Mouse (Mus musculus): ENCODE measurements around the gene Gm45713. TPM values are rescaled to one million over a fixed set of nuclear protein-coding genes. Genes with fewer than 3 reads are reported as not detected.
A peak's percentile ranks its signal among the peaks of the same experiment; 100 is the strongest.
"Not testable (repeated sequence)": the region's sequence is repeated elsewhere in the genome, so short reads cannot be mapped to it uniquely, and the experiment has no call there.

Gm45713 gene
- total RNA-seq, 2 experiments from 2014 or later: not detected

DNA sequence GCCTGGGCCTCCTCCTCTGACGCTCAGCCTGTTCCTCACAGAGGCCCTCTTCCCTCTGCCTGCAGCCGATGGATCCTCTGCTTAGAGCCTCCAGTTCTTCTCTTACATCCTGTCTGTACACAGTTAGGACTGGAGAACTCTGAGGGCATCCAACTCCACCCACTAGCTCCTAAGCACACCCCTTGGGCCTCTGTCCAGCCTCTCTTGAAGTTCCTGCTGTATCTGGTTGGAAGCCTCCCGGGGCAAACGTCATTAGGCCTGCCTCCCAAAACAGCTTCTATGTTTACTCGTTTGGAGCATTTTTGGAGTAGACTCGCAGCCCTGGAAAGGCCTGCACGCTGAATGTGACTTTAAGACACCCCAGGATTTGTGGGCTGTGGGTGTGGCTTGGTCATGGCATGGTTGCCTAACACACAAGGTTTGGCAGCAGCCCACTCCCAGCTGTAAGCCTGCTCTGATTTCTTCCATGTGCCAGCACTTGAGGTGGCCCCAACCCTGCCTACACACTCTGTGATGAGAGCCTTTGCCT lies 32.3 kb downstream of the Gm45713 start, which contains the start of gene Fcgrt:
Gene Fcgrt (minus strand): TSS at position 200 of the 529 bp plus-strand sequence.
- no peak for ATAC-seq (replicated peaks; ENCODE audit: low FRiP score, poor library complexity, severe bottlenecking)

DNA sequence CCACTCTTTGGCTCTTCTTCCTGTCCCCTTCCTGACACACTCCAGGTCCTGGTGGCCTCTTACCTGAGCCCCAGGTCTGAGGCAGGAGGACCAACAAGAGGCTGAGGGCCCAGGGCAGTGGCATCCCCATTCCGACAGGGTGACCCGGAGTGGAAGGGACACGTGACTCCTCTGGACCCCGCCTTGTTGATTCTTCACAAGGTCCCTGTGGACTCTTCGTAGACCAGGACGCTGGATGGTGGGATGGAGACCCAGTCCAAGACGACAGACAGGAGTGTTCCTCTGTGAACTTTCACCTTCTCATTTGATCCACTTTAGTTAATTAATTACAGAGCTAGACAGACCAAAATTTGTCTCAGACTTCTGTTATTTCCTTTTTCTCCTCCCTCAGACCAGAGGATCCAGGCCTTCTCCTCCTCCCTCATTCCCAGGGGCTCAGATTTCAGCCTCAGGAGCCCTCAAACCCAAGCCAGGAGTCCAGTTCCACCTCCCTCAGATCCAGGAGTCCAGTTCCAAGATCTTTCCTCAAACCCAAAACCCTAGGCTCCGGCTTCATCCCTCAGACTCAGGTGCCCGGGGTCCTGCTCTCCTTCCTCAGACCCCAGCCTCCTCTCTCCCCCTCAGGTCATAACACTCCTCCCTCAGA lies 33.0 kb downstream of the Gm45713 start:
- ATAC-seq (replicated peaks; ENCODE audit: low FRiP score, poor library complexity, severe bottlenecking): no peak

DNA sequence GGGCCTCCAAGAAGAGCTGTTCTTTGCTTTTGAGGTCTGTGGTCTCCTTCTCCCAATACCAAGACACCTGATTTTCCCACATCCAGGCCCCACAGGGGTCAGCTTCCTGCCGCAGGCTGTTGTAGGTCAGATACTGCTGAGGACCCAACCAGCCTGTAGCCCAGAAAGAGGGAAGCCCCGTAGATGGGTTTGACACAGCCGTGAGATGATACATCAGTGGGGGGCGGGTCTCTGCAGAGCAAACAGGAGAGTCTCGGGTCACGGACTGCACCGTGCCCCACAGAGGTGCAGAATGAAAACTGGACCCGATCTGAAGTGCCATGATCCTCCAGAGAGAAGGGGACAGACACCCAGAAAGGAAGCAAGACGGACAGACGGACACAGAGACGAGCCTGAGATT lies 33.6 kb downstream of the Gm45713 start:
- no peak for ATAC-seq (replicated peaks; ENCODE audit: low FRiP score, poor library complexity, severe bottlenecking)

DNA sequence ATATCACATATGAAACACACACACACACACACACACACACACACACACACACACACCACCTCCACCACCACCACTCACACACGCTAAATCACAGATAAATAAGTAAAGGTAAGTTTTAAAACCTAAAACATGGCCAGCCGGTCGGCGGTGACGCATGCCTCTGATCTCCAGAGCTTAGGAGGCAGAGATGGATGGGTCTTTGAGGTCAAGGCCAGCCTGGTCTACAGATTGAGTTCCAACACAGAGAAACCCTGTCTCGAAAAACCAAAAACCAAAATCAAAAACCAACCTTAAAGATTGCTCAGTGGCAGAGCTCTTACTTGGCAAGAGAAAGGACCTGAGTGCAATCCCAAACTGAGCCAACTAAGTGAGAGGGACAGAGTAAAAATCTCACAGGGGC lies 36.0 kb downstream of the Gm45713 start:
- no peak for ATAC-seq (replicated peaks; ENCODE audit: low FRiP score, poor library complexity, severe bottlenecking)

DNA sequence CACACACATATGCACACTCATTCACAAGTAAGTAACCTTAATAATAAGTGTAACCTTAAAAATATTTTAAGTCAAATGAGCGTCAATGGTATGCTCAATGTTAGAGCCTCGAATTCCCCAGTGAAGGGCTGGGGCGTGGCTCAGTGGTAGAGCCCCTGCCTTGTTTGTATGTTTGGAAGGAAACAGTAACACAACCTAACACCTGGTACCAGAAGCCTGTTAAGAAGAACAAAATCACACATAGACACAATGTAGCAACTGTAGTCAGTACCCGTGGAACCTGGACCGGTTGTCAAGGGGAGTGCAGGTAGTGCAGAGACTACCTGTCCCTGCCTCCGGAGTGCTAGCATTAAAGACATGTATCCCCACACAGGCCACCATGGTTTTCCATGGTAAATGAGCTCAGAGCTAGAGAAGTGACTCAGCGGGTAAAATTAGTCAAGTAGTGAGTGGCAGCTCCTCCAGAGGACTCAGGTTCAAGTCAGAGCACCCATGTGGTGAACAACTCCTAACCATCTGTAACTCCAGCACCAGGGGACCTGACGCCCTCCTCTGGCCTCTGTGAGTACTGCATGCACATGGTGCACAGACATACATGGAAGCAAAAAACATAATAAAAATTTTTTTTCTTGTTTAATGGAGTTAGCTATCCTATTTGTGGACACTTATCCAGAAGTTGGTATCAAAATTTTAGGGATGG lies 37.3 kb downstream of the Gm45713 start:
- ATAC-seq (replicated peaks; ENCODE audit: low FRiP score, poor library complexity, severe bottlenecking): no peak

DNA sequence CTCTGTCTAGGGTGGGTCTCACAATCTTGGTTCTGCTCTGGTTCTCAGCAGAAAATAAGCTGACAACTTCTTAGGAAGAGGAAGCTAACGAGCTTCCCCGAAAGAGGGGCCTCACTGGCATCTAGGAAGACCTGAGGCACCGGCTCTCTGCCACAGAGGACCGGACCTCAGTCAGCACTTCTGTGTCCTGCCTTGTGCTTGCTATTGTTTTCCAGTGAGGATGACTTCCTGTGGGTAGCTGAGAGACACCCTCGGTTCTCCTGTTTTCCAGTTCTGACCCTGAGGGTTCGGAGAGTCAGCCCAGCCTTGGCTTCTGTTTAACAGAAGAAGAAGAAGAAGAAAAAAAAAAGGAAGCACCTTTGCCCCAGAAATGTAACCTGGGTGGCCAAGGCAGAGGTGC lies 38.6 kb downstream of the Gm45713 start:
- ATAC-seq (replicated peaks; ENCODE audit: low FRiP score, poor library complexity, severe bottlenecking): no peak

DNA sequence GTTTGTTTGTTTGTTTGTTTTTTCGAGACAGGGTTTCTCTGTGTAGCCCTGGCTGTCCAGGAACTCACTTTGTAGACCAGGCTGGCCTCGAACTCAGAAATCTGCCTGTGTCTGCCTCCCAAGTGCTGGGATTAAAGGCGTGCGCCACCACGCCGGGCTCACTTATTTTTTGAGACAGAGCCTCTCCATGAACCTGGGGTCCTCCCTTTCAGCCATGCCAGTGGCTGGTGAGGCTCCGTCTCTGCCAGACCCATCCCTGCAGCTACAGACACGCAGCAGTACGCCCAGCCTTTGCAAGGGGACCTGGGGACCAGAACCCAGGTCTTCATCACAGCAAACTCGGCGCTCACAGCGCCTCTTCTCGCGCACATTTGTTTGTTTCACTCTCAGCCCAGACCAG lies 40.1 kb downstream of the Gm45713 start:
- ATAC-seq (replicated peaks; ENCODE audit: low FRiP score, poor library complexity, severe bottlenecking): not testable (repeated sequence)

DNA sequence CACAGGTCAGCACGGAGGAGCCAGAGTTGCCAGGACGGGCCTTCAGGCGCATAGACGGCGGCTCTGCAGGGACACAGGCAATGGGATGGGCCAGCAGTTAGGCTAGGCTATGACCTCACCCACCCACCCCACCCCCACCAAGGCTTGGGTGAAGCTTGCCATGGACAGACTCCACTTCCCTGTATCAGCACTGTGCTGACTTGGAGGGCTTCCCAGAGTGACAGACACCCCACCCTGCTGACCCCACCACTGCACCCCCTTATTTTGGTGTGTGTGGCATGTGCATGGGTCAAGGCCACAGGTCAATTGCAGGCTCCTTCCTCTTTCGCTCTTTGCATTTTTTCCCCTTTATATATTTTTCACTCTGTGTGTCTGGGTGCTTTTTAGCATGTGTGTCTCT lies 40.7 kb downstream of the Gm45713 start:
- no peak for ATAC-seq (replicated peaks; ENCODE audit: low FRiP score, poor library complexity, severe bottlenecking)

DNA sequence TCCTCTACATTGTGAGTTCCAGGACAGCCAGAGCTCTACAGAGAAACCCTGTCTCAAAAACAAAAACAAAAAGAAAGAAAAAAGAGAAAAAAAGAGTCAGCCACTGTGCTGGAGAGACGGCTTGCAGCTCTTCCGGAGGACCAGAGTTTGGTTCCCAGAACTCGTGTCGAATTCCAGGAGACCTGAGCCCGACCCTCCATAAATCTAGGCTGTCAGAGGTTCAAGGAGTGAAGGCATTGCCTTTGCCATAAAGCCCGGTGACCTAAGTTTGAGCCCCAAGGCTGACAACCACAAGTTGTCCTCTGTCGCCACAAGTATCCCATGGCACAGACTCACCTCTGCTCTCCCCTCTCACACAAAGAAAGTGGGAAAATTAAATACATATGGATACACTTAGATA lies 41.9 kb downstream of the Gm45713 start:
- ATAC-seq (replicated peaks; ENCODE audit: low FRiP score, poor library complexity, severe bottlenecking): no peak

DNA sequence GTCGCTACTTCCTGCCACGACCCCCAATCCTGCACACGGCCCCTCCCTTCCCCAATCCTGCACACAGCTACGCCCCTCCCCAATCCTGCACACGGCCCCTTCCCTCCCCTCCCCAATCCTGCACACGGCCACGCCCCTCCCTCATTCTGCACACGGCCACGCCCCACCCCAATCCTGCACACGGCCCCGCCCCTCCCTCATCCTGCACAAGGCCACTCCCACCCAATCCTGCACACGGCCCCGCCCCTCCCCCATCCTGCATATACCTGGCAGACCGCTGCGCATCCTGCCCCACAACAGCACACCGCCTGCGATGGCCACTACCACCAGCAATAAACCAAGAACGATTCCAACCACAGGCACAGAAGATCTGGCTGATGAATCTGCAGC lies 42.5 kb downstream of the Gm45713 start:
- no peak for ATAC-seq (replicated peaks; ENCODE audit: low FRiP score, poor library complexity, severe bottlenecking)

DNA sequence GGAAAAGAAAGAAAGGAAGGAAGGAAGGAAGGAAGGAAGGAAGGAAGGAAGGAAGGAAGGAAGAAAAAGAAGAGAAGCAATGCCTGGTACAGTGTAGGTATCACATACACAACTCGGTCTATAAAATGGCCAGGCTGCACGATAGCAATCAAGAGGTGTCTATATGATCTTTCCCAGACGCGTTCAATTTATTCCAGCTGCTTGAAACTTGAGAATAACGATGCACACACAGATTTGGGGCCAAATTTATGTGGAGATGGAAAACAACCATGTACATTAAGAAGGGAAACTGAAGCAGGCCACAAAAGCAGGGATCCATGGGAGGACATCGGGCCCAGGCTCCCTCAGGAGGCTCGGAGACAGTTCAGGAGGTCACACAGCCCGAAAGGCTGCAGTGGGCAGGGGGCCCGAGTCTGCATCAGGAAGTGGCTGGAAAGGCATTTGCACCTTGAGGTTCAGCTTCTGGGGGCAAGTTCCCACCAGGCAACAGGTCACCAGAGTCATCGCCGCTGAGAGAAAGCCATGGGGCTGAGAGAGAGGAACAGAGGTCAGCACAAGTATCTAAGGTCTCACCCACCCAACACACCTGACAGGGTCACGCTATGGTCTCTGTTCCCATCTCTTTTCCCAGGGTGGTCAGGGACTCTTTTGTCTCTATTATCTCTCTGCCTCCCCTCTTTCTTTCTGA lies 43.1 kb downstream of the Gm45713 start:
- no peak for ATAC-seq (replicated peaks; ENCODE audit: low FRiP score, poor library complexity, severe bottlenecking)

DNA sequence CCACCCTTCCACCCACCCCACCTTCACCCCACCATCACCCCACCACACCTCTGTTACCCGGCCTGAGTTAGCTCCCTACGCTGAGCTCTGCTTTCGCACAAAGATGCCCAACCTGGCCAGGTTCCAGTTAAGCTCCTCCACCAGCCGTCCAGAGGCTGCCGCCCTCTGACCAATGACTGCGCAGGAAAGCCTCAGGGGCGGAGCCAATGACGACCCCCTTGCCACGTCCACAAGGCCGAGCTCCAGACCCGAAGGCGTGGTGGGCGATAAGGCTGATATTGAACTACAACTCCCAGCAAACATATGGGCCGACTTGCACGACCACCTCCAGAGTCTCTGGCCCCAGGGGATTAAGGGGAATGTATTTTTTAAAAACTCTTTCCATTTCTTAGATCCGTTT lies 44.0 kb downstream of the Gm45713 start, which contains the start of gene Rcn3:
Gene Rcn3 (minus strand): TSS at position 174 of the 400 bp plus-strand sequence.
- no peak for ATAC-seq (replicated peaks; ENCODE audit: low FRiP score, poor library complexity, severe bottlenecking)

DNA sequence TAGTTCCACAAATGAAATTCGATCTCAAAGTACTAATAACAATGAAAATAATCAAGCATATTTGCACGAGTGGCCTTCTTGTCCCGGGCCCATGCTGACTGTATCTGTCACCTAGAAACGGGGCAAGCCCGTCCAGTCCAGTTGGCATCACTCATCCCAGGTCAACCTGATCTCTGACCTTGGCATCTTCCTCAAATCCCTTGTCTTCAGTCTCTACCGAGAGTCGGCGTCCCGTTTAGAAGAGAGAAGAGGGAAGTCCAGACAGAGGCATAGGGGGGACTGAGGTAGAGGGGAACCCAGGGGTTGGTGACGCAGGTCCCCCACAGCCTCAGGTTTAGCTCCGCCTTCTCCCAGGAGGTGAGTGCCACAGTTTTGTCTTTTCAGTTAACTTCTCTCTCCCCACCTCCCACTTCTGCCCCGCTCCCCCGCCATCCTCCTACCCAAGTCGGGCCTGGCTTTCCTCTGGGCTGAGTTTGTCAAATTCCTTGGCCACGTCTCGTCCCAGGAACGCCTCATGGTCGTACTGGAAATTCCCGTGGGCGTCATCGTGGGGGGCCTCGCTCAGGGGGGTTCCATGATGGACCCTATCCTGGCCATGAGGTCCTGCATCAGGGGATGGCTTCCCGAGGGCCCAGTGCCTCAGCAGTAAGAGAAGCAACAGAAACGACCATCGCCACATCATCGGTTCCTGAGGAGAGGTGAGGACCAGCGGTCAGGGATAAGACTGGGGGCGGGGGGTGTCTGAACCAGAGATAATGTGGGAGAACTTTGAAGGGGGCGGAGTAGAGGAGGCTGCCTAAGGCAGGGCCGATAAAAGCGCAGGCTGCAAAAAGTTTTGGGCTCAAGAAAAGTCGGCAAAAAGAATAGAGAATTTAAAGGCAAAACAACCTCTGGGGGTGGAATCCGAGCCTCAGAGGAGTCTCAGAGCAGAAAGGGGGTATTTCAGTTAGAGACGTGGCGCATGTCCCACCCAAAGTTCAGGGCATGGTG lies 44.7 kb downstream of the Gm45713 start:
- ATAC-seq (replicated peaks; ENCODE audit: low FRiP score, poor library complexity, severe bottlenecking): no peak

DNA sequence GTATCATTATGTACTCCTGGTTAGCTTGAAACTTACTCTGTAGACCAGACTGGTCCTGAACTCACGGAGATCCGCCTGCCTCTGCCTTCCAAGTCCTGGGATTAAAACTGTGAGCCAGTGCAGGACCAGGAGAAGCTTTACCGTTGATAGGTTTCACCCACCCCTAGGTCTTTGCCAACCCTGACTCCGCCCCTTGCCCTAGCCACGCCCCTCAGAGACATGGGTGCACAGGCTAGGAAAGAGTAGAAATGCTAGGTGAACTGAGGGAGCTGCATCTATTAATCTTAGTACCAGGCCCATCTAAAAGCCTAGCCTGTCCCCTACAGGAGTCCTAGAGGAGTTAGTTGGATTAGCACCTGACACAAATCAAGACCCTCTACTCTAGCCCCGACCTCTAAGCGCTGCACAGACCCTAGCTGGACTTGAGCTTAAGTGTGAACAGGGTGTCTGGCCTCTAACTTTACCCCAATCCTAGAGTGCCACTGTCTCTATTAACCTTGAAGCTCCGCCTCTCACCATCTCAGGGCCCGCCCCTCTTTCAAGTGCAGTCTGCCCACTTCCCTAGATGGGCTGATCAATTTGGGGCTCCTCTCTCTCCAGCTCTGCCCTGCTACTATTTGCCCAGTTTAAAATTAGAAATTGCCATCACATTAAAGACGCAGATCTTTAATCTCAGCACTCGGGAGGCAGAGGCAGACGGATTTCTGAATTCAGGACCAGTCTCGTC lies 45.6 kb downstream of the Gm45713 start:
- ATAC-seq (replicated peaks; ENCODE audit: low FRiP score, poor library complexity, severe bottlenecking): 0 out of 2 replicates have a peak, but pooled peaks have one; percentile 35

DNA sequence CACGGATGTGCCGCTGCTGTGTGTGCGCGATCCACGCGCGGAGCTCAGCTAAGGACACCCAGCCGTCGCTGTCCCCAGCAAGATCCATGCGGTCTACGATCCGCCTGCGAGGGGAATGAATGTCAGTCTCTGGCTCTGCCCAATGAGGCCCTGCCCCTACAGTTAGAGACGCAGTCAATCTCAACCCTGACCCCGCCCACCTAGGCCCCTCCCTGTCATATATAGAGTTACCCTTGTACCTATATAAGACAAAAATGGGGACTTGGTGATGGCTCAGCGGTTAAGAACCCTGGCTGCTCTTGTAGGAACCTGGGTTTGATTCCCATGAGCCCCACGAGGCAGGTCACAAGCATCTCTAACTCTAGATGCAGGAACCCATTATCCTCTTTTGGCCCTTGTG lies 47.4 kb downstream of the Gm45713 start:
- no peak for ATAC-seq (replicated peaks; ENCODE audit: low FRiP score, poor library complexity, severe bottlenecking)

DNA sequence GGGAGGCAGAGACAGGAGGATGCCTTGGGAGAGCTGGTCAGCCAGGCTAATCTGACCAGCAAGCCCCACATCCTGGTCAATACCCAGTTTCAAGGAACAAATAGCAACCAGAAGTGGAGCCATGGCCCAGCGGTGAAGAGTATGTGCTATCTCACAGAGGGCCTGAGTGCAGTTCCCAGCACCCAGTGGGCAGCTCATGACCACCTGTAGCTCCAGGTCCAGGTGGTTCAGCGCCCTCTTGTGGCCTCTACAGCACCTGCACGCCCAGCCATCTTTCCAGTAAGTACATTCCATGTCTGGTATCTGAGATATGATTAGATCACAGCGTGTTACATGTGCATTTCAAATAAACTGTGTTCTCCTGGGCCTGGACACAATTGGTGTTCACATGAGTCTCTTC lies 49.9 kb downstream of the Gm45713 start:
- no peak for ATAC-seq (replicated peaks; ENCODE audit: low FRiP score, poor library complexity, severe bottlenecking)

DNA sequence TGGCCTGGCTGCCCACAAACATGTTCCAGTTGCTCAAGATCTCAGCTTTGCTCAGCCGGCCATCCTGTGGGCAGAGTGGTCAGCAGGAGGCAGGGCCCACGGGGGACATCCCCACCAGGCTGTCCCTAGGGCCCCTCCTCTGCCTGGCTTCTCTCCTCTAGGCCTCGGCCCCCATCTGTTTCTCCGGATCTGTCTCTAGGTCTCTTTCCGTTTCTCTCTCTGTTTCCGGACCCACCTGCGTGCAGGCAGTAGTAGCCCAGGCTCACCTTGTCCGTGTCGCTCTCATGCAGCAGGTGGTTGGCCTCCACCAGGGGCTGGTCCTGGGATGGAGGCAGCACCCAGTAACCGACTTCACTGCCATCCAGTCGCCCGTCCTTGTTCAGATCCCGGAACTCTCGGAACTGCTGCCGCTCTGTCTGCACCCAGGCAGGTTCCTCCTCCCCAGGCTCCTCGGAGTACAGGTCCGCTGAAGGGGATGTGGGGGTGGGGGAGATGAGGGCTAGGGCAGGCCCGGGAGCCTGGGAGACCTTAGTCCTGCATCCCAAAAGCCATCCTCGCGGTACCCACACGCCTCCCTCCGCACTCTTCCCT lies 52.6 kb downstream of the Gm45713 start:
- no peak for ATAC-seq (replicated peaks; ENCODE audit: low FRiP score, poor library complexity, severe bottlenecking)
